Mouse (Mus musculus) bone marrow, adult 2 months (tissue): Measurements from ENCODE around the gene Ckap2l.

Source experiments
- CTCF ChIP-seq: fragments of 200-500 bp; IDR thresholded peaks from 2 replicates; pipeline ENCODE4 v1.5.1; 2011; ENCODE audit warnings: low read length, control low read depth; ENCODE audit not compliant: control insufficient read depth, insufficient read depth
- POLR2A ChIP-seq: fragments of 200-500 bp; IDR thresholded peaks from 2 replicates; pipeline ENCODE4 v1.6.1; 2011; ENCODE audit warnings: low read depth, mild to moderate bottlenecking, control low read depth, low read length, borderline replicate concordance; ENCODE audit not compliant: control insufficient read depth

GRCm38 (mm10) chr2:129240726-129241432, 56.1 kb downstream of the Ckap2l start:
- no peak for TF ChIP-seq CTCF
- no peak for TF ChIP-seq POLR2A
